Mouse (Mus musculus) thymus, postnatal 4 days (tissue): ENCODE measurements around the gene Gm20547.
"Not testable (repeated sequence)": the region's sequence is repeated elsewhere in the genome, so short reads cannot be mapped to it uniquely, and the experiment has no call there.

Source experiments
- DNase-seq: peaks from one replicate; pipeline ENCODE4 v3.0.0; 2021

Gm20547 gene

DNA sequence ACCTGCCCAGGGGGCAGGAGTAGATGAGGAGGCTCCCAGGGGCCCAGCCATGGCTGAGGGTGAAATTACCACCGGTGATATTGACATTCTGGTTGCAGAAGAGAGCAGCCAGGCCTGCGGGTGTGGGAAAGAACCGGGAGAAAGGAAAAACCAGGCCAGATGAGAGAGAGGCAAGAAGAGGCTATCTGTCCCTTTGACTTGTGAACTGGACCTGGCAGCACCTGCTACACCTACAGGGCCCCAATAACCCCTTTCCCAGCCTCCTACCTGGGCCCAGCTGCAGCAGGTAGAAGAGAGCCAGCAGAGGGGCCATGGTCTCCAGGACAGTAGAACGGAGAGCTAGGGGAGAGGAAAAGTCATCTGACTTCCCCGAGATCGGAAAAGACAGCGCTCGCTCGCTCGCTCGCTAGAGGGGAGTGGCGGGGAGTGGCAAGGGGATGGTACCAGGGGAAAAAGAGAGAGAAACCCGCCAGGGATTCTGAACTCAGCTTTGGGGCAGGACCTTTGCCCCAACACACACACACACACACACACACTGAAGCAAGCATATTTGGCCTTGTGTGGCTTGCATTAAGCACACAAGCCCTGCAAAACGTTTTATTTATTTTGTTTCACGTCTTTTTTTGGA lies at the start of gene Gm20547:
Gene Gm20547 (minus strand): TSS at position 360 of the 628 bp plus-strand sequence.
- DNase-seq = no peak

DNA sequence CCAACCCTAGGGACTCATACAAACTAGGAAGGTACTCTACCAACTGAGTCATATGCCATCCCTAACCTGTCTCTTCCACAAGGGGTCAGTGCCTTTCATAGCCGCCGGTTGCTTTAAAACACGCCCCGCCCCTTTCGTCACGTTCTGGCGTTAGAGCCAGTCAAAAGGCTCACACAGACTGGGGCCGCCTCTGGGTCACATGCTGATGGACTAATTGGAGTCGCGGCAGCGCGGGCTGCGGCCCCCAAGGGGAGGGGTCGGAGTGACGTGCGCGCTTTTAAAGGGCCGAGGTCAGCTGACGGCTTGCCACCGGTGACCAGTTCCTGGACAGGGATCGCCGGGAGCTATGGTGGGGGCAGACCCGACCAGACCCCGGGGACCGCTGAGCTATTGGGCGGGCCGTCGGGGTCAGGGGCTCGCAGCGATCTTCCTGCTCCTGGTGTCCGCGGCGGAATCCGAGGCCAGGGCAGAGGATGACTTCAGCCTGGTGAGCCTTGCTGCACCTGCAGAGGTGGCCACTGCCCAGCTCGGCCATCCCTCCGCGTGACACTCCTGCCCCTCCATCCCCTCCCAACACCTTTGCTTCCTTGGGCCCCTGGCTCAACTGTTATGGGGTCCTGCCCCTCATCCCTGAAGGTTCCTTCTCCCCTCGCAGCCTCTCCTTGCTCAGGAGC lies 49.4 kb upstream of the Gm20547 start, which contains the start of gene Neu1:
Gene Neu1 (plus strand): TSS at position 193 of the 674 bp plus-strand sequence.
- DNase-seq = peak; percentile 96

DNA sequence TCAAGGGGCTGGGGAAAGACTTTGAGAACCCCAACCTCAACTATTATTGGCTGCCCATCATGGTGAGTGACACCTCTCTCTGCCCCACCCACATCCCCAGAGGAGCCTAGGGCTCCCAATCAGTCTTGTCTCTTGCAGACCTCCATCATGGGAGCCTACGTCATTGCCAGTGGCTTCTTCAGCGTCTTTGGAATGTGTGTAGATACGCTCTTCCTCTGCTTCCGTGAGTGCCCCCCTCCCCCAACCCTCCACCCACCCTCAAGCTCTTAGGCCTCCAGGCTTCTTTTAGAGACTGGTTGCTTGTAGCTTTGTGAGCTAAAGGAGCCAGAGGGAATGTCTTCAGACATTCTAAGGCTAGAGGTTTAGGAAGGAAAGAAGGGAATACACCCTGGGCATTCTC lies 47.0 kb upstream of the Gm20547 start:
- no peak for DNase-seq

DNA sequence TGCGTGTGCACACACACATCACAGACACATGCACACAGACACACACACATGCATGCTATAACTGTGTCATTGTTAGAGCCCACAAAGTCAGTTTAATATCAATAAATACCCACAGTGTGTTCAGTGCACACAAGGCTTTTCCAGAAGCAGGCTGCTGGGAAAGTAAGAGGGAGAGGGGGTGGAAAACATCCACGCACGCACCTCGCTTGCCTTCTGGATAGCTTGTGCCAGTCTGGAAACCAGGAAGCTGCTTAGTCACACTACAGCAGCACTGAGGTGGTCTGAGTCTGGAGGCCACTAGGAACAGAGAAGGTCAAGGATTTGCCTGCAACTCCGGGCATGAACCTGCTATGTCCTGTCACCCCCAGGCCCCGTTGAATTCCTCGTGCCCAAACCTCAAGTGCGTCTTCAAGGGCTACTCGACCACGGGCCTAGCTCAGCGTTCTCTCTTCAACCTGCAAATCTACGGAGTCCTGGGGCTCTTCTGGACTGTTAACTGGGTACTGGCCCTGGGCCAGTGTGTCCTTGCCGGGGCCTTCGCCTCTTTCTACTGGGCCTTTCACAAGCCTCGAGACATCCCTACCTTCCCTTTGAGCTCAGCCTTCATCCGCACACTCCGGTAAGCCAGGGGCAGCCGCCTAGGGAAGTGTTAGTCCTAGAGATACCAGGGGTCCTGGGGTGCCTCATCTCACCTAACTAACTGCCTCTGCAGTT lies 45.6 kb upstream of the Gm20547 start:
- no peak for DNase-seq

DNA sequence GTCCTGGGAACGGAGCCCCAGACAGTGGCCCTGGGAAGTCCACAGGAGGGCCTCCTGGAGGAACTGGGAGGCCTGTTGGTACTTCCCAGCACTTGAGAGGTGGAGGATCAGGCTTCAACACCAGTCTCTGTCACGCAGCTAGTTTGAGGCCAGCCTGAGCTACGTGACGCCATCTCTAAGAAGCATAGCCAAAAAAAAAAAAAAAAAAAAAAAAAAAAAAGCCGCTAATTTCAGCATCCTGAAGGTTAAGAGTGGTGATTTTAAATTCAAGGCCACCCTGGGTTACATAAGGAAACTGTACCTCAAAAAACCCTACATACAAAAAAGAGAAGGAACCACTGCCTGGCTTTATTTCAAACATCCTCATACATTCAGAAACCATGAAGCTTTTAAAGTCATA lies 42.4 kb upstream of the Gm20547 start:
- no peak for DNase-seq

DNA sequence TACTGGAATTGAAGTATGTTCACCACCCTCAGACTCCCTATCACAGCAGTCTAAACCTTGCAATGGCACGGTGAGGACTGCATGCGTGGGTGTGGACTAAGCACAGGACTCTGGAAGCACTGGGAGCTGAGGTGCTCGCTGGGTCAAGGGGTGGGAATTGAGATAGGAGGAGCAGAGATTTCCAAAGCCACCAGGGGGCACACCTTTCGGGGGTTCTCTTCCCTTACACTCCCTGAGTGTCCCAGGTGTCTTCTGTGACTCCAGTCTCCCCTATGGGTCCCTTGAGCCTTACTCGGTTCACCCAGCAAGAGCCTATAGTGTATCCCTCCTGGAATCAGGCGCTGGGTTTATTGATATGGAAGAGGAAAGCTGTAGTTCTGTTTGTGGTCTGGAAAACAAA lies 41.1 kb upstream of the Gm20547 start:
- DNase-seq = peak; percentile 68

DNA sequence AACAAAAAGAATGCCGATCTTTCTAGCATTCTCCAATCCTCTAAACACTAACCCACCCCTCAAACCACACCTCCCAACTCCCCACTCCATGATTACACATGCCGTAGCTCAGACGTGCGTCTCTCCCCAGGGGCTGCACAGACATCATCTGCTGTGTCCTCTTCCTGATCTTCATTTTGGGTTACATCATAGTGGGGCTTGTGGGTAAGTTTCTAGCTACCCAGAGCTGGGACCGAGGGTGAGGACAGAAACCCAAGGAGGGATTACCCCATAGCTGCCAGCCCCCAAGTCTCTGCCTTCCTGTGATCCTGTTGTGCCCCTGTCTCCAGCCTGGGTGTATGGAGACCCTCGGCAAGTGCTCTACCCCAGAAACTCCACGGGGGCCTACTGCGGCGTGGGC lies 35.3 kb upstream of the Gm20547 start:
- no peak for DNase-seq

DNA sequence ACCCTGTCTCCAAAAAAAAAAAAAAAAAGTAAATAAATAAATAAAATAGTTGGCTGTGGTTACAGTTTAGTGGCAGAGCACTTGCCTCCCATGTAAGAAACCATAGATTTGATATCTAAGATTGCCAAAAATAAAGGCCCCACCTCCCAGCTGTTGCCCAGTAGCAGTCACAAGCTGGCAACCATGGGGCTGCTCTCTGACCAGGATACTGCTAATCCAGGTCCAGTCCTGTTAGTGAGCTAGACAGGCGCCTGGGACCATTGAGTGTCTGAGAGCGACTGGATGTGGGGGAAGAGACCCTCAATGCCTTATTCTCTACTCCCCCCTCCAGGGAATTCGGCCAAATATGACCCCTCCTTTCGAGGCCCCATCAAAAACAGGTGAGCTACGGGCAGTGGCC lies 34.5 kb upstream of the Gm20547 start:
- no peak for DNase-seq

DNA sequence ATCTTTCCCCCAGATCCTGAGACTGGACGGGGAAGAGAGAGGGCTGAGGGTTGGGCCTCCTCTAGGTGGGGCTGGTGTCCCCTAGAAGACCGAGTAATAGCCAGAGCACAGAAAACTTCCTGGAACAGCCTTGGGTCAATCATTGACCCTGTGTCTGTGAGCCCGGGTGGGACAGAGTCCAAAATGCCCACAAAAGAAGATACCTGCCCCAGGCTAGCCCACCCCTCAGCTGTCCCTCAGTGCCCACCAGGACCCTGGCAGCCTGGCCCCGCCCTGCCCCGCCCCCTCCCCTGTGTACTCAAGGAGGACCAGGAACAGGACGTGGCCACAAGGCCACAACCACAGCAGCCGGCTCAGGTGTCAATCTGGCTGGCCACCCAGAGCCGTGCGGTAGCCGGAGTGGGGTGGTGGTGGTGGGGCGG lies 33.6 kb upstream of the Gm20547 start:
- no peak for DNase-seq

DNA sequence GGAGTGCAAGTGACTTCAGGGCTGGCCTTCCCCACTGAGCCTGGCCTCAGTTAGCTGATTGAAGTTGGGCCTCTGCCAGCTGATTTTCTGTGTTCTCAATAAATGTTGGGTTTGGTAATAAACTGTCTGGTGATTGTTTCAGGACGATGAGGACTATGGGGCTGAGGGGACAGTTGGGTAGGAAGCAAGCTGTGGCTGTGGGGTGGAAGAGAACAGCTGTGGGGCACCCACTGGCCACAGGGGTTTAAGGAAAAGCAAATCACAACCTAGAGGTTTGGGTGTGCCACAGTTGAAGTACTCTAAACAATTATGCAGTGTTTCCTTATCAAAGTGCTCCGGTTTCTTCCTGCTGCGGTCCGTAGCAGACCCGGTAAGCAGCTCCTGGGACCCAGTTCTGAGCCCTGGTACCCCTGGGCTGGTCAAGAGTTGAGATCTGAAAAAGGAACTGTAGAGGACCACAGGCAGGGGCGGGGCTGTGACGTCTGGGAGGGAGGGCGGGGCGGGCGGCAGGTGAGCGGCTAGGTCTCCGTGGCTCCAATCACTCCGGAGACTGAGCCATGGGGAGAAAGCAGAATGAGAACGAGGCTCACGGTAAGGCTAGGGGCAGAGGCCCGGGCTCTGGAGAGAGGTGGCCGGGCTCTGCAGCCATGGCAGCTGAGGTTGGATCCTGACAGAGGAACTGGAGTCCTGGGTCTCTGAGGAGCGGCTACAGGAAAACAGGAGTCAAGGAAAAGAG lies 32.3 kb upstream of the Gm20547 start, which contains the start of gene Slc44a4:
Gene Slc44a4 (plus strand): TSS at position 537 of the 736 bp plus-strand sequence.
- DNase-seq = no peak

DNA sequence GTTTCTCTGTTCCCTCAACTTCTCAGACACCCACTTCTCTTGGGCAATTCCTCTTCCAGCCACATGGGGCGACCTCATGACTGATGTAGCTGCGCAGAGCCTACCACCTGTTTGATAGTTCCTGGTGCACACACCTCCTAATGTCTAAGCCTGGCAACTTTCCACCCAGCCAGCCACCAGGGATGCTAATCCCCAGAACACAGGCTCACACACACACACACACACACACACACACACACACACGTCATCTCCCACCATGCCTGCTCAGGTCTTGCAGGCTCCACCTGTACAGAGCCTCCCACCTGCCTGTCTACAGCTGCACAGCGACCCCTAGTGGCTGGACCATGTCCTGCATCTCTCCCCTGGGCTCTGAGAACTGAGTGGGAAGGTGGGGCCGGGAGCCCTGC lies 30.1 kb upstream of the Gm20547 start:
- peak; percentile 95 for DNase-seq

DNA sequence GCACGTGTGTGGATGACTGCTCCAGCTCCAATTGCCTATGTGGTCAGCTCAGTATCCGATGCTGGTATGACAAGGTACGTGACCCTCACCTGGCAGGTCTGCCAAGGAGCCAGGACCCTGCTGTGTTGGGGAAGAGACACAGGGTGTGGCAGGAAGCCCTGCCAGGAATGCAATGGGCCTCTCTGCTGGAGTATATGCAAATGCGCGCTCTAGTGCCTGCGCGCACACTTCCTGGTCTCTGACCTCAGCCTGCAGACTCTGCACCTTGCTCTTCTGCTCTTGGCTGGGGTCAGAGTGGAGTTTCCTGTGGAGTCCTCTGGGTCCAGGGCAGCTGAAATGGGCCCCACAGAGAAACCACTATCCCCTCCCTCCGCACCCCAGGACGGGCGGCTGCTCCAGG lies 29.1 kb upstream of the Gm20547 start:
- DNase-seq = no peak

DNA sequence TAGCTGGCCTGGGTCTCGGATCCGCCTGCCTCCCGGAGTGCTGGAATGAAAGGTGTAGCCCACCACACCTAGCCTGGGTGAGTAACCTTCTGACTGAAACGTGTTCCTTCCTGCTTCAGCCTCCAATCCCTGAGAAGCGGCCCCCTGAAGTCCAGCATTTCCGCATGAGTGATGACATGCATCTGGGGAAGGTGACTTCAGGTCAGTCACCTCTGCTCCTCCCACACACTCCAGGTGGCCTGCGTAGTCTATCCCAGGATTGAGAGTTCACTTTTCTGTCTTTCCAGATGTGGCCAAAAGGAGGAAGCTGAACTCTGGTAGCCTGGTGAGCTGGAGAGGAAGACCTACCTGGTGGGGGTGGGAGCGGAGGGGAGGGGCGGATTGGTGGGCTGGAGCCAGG lies 21.1 kb upstream of the Gm20547 start:
- no peak for DNase-seq

DNA sequence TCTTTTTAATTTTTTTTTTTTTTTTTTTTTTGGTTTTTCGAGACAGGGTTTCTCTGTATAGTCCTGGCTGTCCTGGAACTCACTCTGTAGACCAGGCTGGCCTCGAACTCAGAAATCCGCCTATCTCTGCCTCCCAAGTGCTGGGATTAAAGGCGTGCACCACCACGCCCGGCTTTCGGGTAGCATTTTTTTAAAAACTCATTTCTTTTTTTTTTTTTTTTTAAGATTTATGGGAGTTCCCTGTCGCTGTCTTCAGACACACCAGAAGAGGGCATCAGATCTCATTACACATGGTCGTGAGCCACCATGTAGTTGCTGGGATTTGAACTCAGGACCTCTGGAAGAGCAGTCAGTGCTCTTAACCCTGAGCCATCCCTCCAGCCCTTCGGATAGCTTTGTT lies 20.1 kb upstream of the Gm20547 start:
- DNase-seq = not testable (repeated sequence)

DNA sequence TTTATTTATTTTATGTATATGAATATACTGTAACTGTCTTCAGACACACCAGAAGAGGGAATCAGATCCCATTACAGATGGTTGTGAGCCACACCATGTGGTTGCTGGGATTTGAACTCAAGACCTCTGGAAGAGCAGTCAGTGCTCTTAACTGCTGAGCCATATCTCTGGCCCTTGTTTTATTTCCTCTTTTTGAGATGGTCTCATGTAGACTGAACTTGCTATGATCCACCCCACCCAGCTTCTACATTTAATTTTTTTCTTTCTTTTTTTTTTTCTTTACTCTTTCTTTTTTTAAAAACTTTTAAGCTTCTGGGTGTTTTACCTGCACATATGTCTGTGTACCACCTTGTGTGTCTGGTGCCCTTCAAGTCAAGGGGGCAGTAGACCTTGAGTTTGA lies 19.0 kb upstream of the Gm20547 start:
- DNase-seq = not testable (repeated sequence)

DNA sequence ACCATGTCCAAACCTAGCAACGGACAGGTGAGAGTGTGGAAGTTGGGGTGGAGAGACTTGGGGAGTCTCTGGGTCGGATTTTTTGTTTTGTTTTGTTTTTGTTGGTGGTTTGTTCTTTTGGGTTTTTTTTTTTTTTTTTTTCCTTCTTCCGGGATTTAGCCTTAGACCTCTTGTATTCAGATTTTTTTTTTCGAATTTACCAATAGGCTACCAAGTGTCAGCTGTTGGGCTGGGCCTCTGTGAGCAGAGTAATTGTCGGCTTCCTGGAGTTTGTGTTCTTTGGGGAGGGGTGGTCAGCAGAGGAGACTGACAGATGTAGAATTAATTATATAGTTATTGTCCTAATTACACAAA lies 18.0 kb upstream of the Gm20547 start:
- DNase-seq = no peak

DNA sequence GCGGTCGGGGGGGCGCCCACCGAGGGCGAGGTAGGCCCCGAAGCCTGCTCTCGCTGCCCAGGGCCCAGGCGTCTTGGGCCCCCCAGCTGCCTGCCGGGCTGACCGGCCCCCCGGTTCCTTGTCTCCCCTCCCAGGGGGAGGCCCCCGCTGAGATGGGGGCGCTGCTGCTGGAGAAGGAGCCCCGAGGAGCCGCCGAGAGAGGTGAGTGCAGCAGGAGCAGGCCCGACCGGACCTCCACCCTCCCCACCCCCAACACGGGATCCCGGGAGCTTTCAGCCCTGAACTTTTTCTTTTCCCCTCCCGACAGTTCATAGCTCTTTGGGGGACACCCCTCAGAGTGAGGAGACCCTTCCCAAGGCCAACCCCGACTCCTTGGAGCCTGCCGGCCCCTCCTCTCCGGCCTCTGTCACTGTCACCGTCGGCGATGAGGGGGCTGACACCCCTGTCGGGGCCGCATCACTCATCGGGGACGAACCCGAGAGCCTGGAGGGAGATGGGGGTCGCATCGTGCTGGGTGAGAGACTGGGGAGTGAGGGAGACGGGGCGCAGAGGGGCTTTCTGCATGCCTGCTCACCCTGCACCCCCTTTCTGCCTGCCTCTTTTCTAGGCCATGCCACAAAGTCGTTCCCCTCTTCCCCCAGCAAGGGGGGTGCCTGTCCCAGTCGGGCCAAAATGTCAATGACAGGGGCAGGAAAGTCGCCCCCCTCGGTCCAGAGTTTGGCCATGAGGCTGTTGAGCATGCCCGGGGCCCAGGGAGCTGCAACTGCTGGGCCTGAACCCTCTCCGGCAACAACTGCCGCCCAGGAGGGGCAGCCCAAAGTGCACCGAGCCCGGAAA lies 17.4 kb upstream of the Gm20547 start:
- peak; percentile 70 for DNase-seq

DNA sequence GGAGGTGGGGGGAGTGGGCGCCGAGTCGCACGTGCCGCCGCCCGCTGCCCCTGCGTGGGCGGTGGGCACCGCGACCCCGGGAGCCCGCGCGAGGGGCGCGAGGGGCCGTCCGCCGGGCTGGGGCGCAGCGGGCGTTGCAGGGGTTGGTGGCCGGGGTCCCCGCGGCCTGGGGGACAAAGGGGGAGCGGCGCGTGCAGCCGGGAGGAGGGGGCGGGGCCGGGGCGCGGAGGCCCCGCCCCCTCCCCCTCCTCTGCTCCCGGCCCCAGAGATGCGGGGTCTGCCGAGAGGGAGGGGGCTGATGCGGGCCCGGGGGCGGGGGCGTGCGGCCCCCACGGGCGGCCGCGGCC lies 16.8 kb upstream of the Gm20547 start:
- DNase-seq = peak; percentile 71

DNA sequence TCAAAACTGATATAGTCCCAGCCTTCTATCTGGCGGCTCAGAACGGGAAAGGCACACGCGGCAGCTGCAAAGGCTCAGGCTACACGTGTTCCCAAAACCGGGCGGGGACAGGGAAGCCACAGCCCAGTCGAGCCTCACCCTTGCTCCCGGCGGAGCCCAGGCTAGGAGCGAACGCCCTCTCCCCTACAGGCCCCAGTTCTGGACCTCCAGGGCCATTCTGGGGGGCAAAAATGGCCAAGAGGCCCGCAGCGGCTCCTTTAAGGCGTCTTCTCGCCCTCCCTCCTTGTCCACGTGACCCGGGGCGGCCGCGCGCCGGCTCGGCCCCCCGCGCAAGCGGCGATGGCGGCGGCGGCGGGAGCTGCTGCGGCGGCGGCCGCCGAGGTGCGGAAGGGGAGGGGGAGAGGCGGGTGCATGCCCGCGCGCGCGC lies 16.3 kb upstream of the Gm20547 start, which contains the start of the genes C2 and Ehmt2:
Gene C2 (minus strand): TSS at position 106 of the 427 bp plus-strand sequence.
Gene Ehmt2 (plus strand): TSS at position 310 of the 427 bp plus-strand sequence.
- DNase-seq = peak; percentile 87

DNA sequence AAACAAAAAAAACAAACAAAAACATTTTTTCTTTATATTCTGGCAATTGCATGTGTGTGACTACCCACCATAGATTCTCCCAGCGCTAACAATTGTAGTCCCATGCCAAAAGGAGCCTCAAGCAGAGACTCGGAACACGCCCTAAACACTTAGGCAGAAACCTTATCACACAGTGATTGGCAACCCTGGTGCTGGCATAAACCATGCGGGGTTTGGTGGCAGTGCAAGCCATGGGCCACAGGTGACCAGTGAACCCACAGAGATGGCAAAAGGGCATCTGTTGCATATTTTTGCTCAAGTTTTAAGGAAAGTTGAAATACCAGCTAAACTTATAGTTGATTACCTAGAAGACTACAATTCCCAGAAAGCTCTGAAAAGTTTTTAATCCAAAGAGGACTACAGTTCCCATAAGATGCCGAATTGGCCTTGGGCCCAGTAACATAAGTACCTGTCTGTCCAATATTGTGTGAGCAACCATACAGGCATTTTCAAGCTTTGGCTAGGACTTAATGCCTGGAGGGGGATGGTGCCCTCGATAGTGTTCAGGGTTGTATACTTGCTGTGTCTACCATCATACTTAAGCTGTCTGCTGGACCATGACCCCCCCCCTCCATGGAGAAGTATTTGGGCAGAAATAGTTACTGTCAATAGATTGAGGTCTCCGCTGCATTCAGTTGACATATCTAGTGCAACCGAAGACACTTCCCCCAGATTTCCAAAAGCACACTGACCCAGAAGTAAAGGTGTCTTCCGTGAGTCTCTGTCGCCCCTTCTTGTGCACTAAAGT lies 15.7 kb upstream of the Gm20547 start:
- DNase-seq = no peak

DNA sequence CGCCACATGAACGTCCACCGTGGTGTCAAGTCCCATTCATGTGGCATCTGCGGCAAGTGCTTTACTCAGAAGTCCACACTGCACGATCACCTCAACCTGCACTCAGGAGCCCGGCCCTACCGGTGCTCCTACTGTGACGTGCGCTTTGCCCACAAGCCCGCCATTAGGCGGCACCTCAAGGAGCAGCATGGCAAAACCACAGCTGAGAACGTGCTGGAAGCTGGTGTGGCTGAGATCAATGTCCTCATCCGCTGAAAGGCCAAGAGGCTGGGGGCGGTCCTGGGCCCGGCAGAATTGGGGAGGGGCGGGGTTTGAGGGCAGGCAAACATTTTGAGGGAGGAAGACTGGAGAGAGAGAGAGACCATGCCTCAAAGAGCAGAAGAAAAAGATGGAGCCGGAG lies 14.5 kb upstream of the Gm20547 start:
- DNase-seq = peak; percentile 53
